ENCODE assay signal across 8 mouse cellular contexts in the genomic region with DNA sequence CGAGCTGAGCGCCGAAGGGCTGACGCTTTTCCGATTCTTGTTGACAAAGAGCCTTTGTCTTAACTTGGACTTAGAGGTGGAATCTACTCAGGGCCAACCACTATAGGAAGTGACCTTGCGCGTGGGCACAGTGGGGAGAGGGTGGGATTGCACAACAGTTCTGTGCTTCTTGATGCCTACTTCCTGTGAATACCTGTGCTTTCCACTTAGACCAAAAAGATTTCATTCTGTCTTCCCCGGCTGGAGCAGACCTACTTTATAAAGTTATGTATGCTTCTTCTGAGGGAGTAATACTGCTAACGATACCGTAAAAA. TPM values are rescaled to one million over a fixed set of nuclear protein-coding genes. Genes with fewer than 3 reads are reported as not detected.
DNase-seq lines count a peak whose midpoint lies in the region; ATAC-seq lines count a peak whose summit lies in the region.

TSS of gene Traip (plus strand) at position 215 of the 314 bp plus-strand sequence.

- no peak for DNase-seq in adrenal gland, postnatal 4 days (ENCODE audit: low spot score in 2 of 2)
- DNase-seq in adrenal gland, postnatal 25 days: no peak
- DNase-seq in lung, postnatal 10 days: no peak
- DNase-seq in layer of hippocampus, postnatal 14 days (ENCODE audit: low spot score in 2 of 2): no peak
- DNase-seq in right cerebral cortex, postnatal 4 days: no peak
- DNase-seq in cerebellum, adult 11 months: no peak

- H3K9me3 ChIP-seq in lung, embryonic 16.5 days (ENCODE audit: control insufficient read depth, low read length): no peaks in the 10 kb centered on the region
- H3K9me3 ChIP-seq in neural tube, embryonic 14.5 days (ENCODE audit: control insufficient read depth, low read length): no peaks in the 10 kb centered on the region

- H3K4me2 ChIP-seq in lung, embryonic 16.5 days (ENCODE audit: low read depth, low read length): peak within 1 kb of the TSS; percentile 85
- H3K4me2 ChIP-seq in neural tube, embryonic 14.5 days (ENCODE audit: low read depth, low read length): peak within 1 kb of the TSS; percentile 84

- H3K27me3 ChIP-seq in lung, embryonic 16.5 days (ENCODE audit: control insufficient read depth, insufficient read depth, low read depth, low read length): no peaks in the 10 kb centered on the region
- H3K27me3 ChIP-seq in neural tube, embryonic 14.5 days (ENCODE audit: control insufficient read depth, insufficient read depth, low read length): no peaks in the 10 kb centered on the region

- peak within 1 kb of the TSS; percentile 84 for H3K9ac ChIP-seq in lung, embryonic 16.5 days (ENCODE audit: low read length)
- peak within 1 kb of the TSS; percentile 55 for H3K9ac ChIP-seq in neural tube, embryonic 14.5 days (replicated peaks; ENCODE audit: low read depth, low read length)

- peak within 1 kb of the TSS; percentile 80 for H3K27ac ChIP-seq in lung, embryonic 16.5 days (ENCODE audit: low read length)
- peak within 1 kb of the TSS; percentile 87 for H3K27ac ChIP-seq in neural tube, embryonic 14.5 days (ENCODE audit: low read depth, low read length)

- ATAC-seq in lung, embryonic 16.5 days (ENCODE audit: low read depth): no peak
- ATAC-seq in neural tube, embryonic 14.5 days (ENCODE audit: low read depth): no peak

- peak within 1 kb of the TSS; percentile 77 for H3K4me3 ChIP-seq in lung, embryonic 16.5 days (ENCODE audit: low read length)
- H3K4me3 ChIP-seq in neural tube, embryonic 14.5 days (ENCODE audit: low read depth, low read length): peak within 1 kb of the TSS; percentile 39

- no peaks in the 10 kb centered on the region for H3K36me3 ChIP-seq in lung, embryonic 16.5 days (ENCODE audit: control insufficient read depth, insufficient read depth, low read length)
- H3K36me3 ChIP-seq in neural tube, embryonic 14.5 days (ENCODE audit: control insufficient read depth, insufficient read depth, low read length): peaks cover 3% of the 10 kb centered on the region; the same call in 1 of the 2 replicates

- H3K4me1 ChIP-seq in lung, embryonic 16.5 days (replicated peaks; ENCODE audit: control insufficient read depth, insufficient read depth, low read length): peaks cover 7% of the 10 kb centered on the region
- H3K4me1 ChIP-seq in neural tube, embryonic 14.5 days (ENCODE audit: control insufficient read depth, insufficient read depth, low read length): 0 out of 2 replicates have a peak, but pooled peaks cover 4% of the 10 kb centered on the region

- 85% methylated on average over 10 of the region's 10 CpGs for WGBS in lung, embryonic 16.5 days
- WGBS in neural tube, embryonic 14.5 days: 90% methylated on average over 10 of the region's 10 CpGs

RNA-seq across cellular contexts. Expression of gene Traip, which starts in this region (rescaled TPM):
- total RNA-seq in adrenal gland, postnatal 4 days (2021): 10 to 100 TPM; 14.4 to 16.3 TPM
- 5.1 and 5.3 TPM in 2 replicates for total RNA-seq in adrenal gland, postnatal 25 days (2021)
- 24.0 and 24.3 TPM in 2 replicates for polyA plus RNA-seq in lung, embryonic 16.5 days (2015; fragmentation: Nextera tagmentation; extraction: Ambion mirVana)
- 10 to 100 TPM; 22.3 to 23.8 TPM for total RNA-seq in layer of hippocampus, postnatal 14 days (2021)
- 5.1 and 5.7 TPM in 2 replicates for polyA plus RNA-seq in neural tube, embryonic 14.5 days (2014; fragmentation: Nextera tagmentation; extraction: Ambion mirVana)
